Mouse (Mus musculus): ENCODE measurements at regions not wholly inside any gene's neighbourhood (a gene's known extent, or its start where the extent isn't known, plus 50 kb on each side); places are given as distances from the start of the nearest gene placed in this dataset.

DNA sequence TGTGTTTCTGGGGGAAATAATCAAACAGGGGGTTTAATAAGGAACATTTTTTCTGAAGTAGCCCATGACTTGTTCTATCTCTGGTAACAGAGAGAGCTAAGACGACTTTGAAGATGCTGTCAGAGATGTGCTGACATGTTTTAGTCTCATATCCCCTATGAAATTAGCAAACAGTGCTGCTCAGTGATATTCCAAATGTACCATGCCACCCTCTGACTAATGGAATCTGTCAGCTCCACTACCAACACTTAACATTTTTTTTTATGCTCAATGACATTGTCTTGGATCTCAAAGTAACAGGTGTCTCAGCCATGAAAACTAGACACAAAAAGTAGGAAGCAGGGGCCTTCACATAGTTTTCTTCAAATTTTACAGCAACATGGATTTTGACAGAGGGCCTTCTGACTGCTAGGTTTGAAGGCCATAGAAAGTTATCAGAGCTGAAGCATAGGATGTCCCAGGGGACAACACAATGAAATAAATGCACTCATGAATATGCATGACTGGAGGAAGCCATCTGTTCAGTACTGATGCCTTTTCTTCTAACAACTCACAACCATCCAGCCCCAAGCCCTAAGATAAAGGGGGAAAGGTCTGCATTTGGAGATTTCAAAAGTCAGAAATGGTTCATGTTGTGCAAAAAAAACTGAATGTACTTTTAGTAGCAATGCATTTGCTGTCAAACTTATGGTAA, 225.7 kb upstream of the Lrrn1 start:
- DNase-seq, result no peak
- intact Hi-C loops (cut with DNase I), result no loop called here

DNA sequence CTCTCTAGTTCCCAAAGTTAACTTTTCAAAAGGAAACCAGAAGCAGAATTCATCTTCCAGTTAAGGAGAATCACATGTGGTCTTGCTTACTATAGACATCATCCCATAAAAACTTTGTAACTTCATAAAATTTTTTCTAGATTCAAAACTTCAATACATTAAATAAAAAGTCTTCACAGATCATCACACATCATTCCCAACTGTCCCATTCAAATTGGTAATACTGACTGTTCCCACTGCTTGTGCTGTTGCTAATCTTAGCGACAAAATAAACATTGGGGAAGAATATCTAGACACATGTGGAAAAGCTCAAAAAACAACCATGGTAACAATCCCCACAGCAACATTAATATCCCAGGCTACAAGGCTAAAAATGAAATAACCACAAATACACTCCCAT, 210.0 kb upstream of the Lrrn1 start:
- DNase-seq, result no peak
- intact Hi-C loops (cut with DNase I), result no loop called here

DNA sequence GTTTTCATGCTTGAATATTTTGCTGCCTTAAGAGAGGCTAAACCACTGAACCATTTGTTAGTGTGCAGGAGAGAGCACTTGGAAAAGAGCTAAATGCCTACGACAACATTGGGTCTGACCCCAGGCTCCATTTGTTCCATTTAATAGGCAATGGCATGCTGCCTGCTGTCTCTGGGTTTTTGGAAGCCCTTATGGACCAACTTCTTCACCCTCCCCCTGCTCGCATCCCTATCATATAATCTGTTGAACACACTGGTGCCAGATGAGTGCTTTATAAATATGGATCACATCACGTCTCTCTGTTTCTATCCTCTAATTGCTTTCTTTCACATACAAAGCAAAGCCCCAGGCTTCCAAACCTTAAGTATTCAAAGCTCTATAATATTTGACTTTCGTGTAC, 179.1 kb upstream of the Lrrn1 start:
- intact Hi-C loops (cut with DNase I), result no loop called here
- DNase-seq, result no peak

DNA sequence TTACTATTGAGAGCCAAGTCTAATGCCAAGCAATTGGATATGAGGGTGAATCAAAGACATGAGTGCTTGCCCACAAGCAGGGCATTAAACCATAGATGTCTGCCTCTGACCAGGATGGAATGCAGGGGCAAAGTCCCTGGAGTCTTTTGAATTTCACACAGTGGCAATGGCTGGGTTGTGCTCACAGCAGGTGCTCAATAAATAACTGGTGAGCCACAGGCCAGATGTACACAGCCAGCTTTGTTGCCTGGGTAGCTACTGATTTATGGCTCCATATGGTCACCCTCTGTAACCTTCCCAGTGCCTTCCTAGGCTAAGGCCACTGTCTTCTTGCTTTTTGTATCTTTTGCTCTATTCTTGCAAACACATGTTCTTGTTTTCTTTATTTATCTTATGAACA, 154.3 kb upstream of the Lrrn1 start:
- DNase-seq, result no peak
- intact Hi-C loops (cut with DNase I), result no loop called here

DNA sequence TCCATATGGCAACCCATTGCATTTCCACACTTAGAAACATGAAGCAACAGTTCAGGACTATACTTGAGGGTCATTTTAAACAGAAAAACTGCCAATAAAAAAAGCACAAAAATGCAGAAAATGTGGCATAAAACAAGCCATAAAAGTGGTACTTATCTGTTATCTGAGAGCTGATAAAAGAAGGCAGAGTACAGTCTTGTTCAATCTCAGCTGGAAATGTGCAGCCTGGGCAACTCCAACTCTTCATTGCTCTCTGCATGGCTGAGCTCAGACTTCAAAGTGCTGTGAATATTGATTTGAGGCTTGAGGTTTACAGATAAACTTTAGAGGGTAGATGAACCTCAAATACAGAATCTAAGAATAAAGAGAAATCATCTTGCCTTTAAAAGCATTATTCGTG, 151.1 kb upstream of the Lrrn1 start:
- intact Hi-C loops (cut with DNase I), result no loop called here
- no peak for DNase-seq

DNA sequence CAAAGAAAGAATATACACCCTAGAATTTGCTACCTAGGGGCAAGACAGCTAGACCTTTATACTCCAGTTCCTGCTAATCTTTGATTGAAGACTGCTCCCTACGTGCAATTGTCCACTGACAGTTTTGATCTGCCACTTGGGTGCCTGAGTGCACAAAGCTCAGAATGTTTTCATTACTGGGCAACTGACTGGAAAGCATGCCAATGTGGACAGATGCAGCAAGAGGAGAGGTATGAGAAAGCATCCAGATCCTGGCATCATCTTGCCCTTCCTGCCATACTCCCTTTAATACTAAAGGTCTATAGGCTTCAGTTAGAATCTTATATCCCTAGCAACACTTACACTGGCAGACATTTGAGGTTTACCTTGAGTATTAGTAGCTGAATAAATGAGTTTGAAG, 148.9 kb upstream of the Lrrn1 start:
- DNase-seq, result no peak
- intact Hi-C loops (cut with DNase I), result no loop called here

DNA sequence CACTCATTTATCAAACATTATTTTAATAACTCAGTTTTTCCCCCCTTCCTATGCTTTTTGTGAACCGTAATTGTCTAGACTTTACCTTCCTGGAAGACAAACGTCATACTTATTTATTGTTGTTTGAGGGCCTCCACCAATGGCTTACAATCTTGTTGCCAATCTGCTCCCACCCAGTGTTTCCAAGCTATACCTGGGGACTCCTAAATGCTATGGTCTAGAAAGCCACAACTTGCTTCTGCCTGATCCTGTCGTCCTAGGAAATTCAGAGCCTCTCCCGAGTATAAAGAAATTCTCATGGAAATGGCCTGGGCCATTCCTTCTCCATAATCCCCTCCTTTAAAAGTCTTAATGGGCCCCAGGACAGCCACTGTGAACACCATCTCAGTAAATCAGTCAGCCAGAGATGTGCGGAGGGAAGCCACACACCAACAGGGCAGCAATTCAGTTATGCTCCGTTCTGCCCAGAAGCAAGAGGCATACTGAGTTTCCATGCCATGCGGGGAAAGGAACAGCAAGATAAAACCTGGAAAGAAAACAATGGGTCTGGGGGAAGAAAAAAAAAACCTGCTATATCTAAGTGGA, 143.4 kb upstream of the Lrrn1 start:
- DNase-seq, result no peak
- intact Hi-C loops (cut with DNase I), result no loop called here

DNA sequence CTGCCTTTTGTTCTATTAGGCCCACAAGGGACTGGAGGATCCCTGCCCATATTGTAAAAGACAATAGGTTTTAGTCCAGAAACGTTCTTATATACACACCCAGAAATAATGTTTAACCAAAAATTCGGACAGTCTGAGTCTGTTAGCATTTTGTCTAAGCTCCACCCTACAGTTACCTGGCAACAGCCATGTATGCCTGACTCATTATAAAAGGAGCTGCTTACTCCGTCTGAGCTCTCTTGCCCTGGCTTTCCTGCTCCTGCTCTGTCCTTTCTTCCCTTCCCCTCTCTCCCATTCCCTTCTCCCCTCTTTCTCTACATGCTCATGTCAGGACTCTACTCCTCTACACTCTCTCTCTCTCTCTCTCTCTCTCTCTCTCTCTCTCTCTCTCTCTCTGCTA, 139.7 kb upstream of the Lrrn1 start:
- intact Hi-C loops (cut with DNase I), result no loop called here

DNA sequence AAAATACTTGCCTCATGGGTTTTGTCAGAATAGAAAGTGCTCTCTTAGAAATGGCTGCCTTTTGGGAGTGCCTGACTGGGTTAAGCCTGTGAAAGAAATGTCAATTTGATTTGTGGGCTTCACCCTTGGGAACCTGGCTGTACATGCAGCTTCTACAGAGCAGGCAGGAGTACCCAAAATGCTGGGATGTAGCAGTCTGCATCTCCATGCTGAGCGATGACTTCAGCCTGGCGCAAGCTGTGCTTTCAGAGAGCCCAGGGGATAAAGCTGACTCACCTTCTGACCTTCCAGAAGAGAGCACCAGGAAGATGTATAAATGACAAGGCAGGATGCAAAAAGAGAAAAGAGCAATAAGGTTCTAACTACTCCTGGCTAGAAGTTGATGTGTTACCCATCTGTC, 135.0 kb upstream of the Lrrn1 start:
- DNase-seq, result no peak
- intact Hi-C loops (cut with DNase I), result no loop called here

More for the DNA sequence above, 139.7 kb upstream of the Lrrn1 start:
- DNase-seq, result no peak

DNA sequence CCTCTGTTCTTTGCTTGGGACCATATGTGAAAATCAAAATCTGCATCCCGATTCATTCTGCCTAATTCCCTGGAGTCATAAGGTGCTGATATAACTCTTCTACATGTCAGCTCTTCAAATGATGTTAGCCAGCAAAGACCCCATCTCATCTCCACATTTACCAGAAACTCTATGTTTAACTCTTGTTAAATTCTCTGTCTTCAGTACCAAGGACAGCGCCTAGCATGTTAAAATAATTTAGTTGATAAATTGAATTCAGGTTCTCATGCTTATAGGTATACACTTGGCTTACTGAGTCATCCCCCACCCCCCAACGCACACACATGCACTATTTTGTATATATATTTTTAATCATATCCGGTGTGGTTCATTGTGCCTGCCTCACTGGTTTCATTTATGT, 113.8 kb upstream of the Lrrn1 start:
- intact Hi-C loops (cut with DNase I), result no loop called here
- no peak for DNase-seq

DNA sequence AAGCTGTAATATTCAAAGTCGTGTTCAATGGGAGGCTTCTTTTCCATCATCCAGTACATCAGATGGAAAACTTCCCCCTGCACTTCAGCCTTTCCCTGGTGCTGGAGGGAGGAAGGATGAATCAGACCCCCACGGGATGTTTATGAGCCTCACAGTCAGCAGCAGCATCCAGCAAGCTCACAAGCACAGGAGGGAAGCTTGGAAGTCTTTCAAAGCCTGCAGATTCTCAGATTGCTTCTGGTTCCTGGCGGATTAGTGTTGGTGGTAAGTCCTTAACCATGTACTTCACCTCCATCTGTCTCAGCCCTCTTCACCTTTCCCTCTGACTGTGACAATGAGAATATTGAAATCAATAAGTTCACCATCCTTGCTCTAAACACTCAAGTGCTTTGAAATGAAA, 107.5 kb upstream of the Lrrn1 start:
- intact Hi-C loops (cut with DNase I), result no loop called here
- no peak for DNase-seq

DNA sequence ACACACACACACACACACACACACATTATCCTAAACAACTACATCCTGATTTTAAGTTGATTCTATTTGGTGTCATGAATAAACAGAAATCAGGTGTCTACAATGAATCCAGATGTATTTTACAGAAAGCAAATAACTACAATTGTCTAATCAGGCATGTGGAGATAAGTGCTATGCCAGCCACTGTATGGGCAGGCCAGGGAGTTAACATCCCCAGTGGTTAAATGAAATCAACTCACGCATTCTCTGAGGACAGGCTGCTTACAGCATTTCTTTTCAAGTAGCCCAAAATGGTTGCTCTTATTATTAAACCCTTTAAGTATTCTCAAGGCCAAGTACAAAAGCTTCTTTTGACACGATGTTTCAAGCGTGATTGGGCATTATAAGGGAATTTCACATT, 103.0 kb upstream of the Lrrn1 start:
- intact Hi-C loops (cut with DNase I), result no loop called here

DNA sequence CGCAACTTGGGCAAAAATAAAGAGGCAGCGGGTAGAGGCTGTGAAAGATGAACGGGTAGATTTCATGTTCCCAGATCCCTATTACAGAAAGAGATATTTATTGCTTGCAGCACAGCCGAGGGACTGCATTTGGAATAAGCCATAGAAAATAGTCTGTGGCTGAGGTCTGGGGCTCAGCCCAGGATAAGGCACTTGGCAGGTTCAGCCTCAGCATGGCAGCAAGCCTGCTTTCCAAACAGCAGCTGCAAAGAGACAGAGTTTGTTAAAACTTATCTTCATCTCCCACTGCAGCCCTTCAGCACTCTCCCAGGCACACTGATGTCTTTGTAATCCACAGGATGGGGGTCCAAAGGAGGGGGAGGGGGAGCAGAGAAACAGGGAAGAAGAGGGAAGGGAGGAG, 98.5 kb upstream of the Lrrn1 start:
- peak; percentile 4 to 6 for DNase-seq
- intact Hi-C loops (cut with DNase I), result no loop called here

More for the DNA sequence above, 103.0 kb upstream of the Lrrn1 start:
- no peak for DNase-seq

DNA sequence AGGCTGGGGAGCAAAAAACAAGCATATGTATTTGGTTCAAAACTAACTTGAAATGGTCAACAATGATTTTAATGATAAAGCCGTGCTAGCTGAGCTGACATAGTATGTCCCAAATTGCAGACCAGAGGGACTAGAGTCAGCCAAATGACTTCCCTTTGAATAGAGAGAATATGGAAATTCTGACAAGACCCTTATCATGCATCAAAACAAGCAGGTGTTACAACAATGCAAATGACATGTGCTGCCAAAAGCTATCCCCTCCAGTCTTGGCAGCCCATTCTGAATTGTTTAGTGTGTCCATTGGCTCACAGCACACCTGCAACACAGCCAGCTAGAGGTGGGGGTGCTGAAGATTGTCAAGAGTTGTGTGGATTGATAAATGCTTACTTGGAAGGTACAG, 87.5 kb upstream of the Lrrn1 start:
- no peak for DNase-seq
- intact Hi-C loops (cut with DNase I), result no loop called here

DNA sequence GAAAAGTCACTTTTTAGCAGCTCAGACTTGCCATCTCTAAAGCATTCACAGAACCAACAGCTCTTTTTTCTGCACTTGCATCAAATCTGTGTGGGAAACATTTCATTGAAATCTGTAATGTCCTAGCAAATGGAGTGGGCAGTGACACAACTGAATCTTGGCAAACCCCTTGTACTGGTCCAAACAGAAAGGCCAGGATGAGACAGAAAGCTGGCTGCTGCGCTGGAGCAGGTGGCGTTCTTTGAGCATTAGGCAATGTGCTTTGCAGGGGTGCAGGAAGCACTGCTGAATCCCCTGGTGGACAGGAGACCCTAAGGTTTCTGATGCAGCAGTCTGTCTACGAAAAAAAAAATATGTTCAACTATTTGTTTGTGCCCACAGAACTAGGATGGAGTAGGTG, 85.2 kb upstream of the Lrrn1 start:
- DNase-seq, result no peak
- intact Hi-C loops (cut with DNase I), result no loop called here

DNA sequence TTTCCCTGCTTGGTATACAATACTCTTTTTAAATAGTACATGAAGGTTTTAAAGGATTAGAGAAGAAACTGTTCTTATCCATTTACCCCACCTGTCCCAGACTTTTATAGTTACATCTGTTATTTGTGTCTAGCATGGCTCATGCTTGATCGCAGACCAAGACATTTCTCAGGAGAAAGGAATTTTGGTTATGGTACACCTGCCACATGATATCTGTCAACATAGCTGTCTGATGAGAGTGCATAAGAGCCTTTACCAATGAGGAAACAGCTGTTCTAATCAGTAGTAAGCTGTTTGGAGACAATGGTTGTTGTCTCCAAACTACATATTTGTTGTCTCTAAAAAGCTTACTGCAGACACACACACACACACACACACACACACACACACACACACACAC, 70.3 kb upstream of the Lrrn1 start:
- no peak for DNase-seq
- intact Hi-C loops (cut with DNase I), result no loop called here

DNA sequence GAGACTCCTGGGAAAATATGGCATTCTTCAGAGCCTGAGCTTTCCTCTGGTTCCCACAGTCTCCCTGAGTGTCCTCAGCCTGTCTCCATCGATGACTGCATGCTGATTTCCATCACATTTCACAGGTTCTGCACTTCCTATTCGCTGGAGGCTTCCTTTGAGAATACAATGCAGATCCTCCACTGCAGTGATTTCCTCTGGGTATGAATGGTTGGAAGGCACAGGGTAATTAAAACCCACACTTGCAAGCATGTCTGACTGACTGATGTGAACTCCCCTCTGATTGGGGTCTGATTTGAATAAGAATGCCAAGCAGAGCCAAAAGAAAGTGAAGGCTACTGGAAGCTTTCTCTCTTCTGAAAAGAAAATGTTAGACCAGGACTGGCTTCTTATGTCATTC, 67.1 kb upstream of the Lrrn1 start:
- intact Hi-C loops (cut with DNase I), result no loop called here
- no peak for DNase-seq

DNA sequence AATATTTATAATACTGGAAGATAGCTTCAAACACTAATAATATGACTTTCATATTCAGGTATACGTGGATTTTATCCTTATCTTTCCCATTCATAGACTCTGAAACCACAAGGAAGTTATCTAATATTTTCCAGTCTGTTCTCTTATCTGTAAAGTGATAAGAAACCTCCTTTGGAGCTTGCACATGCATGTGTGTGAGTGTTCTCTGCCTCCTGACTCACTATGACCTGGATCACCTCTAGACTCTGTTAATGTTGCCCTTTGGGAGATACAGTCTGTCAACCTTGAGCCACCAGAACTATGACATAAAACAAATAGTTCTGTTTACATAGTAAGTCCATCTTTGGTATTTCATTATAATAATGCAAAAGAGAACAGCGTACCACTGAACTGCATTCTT, 56.2 kb upstream of the Lrrn1 start:
- intact Hi-C loops (cut with DNase I), result no loop called here

DNA sequence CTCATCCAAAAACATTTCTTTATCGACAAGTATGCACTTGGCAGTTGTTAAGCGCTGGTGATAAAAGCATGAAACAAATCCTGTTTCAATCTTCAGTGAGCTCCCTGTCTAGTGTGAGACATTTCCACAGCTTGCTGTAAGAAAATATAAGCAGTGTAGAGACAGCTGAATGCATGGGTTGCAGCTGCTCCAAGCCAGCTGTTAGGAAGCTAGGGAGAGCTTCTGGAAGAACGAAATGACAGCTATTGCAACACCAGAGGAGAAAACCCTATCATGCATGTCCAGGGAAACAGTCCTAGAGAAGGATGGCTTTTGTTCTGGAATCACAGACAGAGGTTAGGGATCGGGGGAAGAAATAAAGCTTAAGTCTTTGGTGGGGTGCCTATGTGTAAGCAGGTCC, 55.4 kb upstream of the Lrrn1 start:
- no peak for DNase-seq
- intact Hi-C loops (cut with DNase I), result no loop called here

More for the DNA sequence above, 56.2 kb upstream of the Lrrn1 start:
- DNase-seq, result no peak
